11 mouse cellular contexts compared by ENCODE assay signal in genomic region chr2:173379736-173380135, GRCm38 (mm10).
A peak's percentile ranks its signal among the peaks of the same experiment; 100 is the strongest.
DNase-seq lines count a peak whose midpoint lies in the region; ATAC-seq lines count a peak whose summit lies in the region.
"Had no signal": no experiment of that assay in that cellular context is flagged by ENCODE, and none has a peak within 500 bp of the region (broad histone marks: within the 10 kb centered on the region; RNA-seq: fewer than 3 reads in every experiment).

No protein-coding gene starts in this region.

- no peak overlapping the region for H3K4me3 ChIP-seq in kidney, embryonic 15.5 days (replicated peaks)
- H3K4me3 ChIP-seq in limb, embryonic 12.5 days (replicated peaks) = no peak overlapping the region
- H3K4me3 ChIP-seq: forebrain, embryonic 15.5 days had no signal

- H3K9ac ChIP-seq in kidney, embryonic 15.5 days = no peak overlapping the region
- H3K9ac ChIP-seq in limb, embryonic 12.5 days (replicated peaks) = no peak overlapping the region
- H3K9ac ChIP-seq: forebrain, embryonic 15.5 days had no signal

- H3K27me3 ChIP-seq in kidney, embryonic 15.5 days = no peaks in the 10 kb centered on the region
- H3K27me3 ChIP-seq in limb, embryonic 12.5 days = peaks cover 8% of the 10 kb centered on the region; the same call in 1 of the 2 replicates
- H3K27me3 ChIP-seq: forebrain, embryonic 15.5 days had no signal

- no peak for ATAC-seq in kidney, embryonic 15.5 days (replicated peaks; ENCODE audit: low FRiP score)
- ATAC-seq in limb, embryonic 12.5 days (ENCODE audit: insufficient number of reproducible peaks, insufficient read depth, low FRiP score, low TSS enrichment, low read depth) = no peak
- ATAC-seq: forebrain, embryonic 15.5 days; hindbrain, postnatal 0 days had no signal

- H3K36me3 ChIP-seq in kidney, embryonic 15.5 days = no peaks in the 10 kb centered on the region
- H3K36me3 ChIP-seq in limb, embryonic 12.5 days = no peaks in the 10 kb centered on the region
- H3K36me3 ChIP-seq: forebrain, embryonic 15.5 days had no signal

- 92% methylated on average over 1 of the region's 1 CpGs for WGBS in kidney, embryonic 15.5 days
- 89% methylated on average over 1 of the region's 1 CpGs for WGBS in limb, embryonic 12.5 days

- peak overlapping the region; percentile 54 for H3K27ac ChIP-seq in kidney, embryonic 15.5 days
- H3K27ac ChIP-seq in limb, embryonic 12.5 days = peak overlapping the region; percentile 76
- H3K27ac ChIP-seq: forebrain, embryonic 15.5 days; hindbrain, postnatal 0 days had no signal

- no peak overlapping the region for H3K4me2 ChIP-seq in kidney, embryonic 15.5 days
- H3K4me2 ChIP-seq in limb, embryonic 12.5 days = no peak overlapping the region
- H3K4me2 ChIP-seq: forebrain, embryonic 15.5 days had no signal

- H3K4me1 ChIP-seq in kidney, embryonic 15.5 days = peaks cover 60% of the 10 kb centered on the region
- peaks cover 43% of the 10 kb centered on the region for H3K4me1 ChIP-seq in limb, embryonic 12.5 days (replicated peaks)
- H3K4me1 ChIP-seq: forebrain, embryonic 15.5 days had no signal

- no peaks in the 10 kb centered on the region for H3K9me3 ChIP-seq in kidney, embryonic 15.5 days (replicated peaks)
- no peaks in the 10 kb centered on the region for H3K9me3 ChIP-seq in limb, embryonic 12.5 days
- H3K9me3 ChIP-seq: forebrain, embryonic 15.5 days had no signal

- DNase-seq in kidney, postnatal 14 days = no peak
- peak; percentile 18 for DNase-seq in thymus, postnatal 25 days
- no peak for DNase-seq in thymus, postnatal 4 days
- DNase-seq in urinary bladder, postnatal 10 days (ENCODE audit: low spot score) = no peak
- DNase-seq in right cerebral cortex, postnatal 10 days (ENCODE audit: low spot score in 2 of 2) = no peak
- DNase-seq: cerebellum, adult 9-10 months; gastrocnemius, postnatal 10 days had no signal
